ENCODE assay signal across 13 mouse cellular contexts in the genomic region with DNA sequence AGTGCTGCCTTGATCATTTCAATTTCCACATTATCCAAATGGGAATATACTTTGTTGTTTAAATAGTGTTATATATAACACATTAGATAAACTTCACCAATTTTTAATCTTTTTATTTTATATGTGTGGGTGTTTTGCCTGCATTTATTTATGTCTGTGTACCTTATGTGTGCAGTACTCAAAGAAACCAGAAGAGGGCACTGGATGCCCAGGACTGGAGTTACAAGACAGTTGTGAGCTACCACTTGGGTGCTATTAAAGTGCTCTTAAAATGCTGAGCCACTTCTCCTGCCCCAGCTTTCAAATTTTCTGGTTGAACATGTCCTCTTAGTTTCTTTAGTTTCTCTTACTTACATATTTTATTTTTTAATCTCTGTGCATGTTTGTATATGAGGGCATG. TPM values are rescaled to one million over a fixed set of nuclear protein-coding genes. Genes with fewer than 3 reads are reported as not detected.
A peak's percentile ranks its signal among the peaks of the same experiment; 100 is the strongest.
DNase-seq lines count a peak whose midpoint lies in the region; ATAC-seq and TF ChIP-seq lines count a peak whose summit lies in the region.
"Had no signal": no experiment of that assay in that cellular context is flagged by ENCODE, and none has a peak within 500 bp of the region (broad histone marks: within the 10 kb centered on the region; RNA-seq: fewer than 3 reads in every experiment).

No protein-coding gene starts in this region.

- TF ChIP-seq POLR2A in cerebellum, adult 2 months (IDR thresholded peaks at IDR 0.05; ENCODE audit: borderline replicate concordance, insufficient read depth, low read length): no peak

- intact Hi-C loops in left cerebral cortex, adult 2 months (cut with DNase I): no loop called here
- intact Hi-C loops in left cerebral cortex, postnatal 10 days (cut with DNase I): no loop called here

- no peak for DNase-seq in left cerebral cortex, adult 2 months (ENCODE audit: extremely low spot score in 1 of 2, low spot score in 2 of 2)
- DNase-seq in left cerebral cortex, postnatal 10 days (ENCODE audit: extremely low spot score in 1 of 2, low spot score in 2 of 2): no peak
- DNase-seq in NIH3T3 (ENCODE audit: low read depth): peak; percentile 37
- DNase-seq in gastrocnemius, postnatal 10 days: no peak
- DNase-seq in cerebellum, adult 2 months: no peak
- DNase-seq: gastrocnemius, postnatal 25 days; kidney, adult 11 months had no signal

- ATAC-seq in megakaryocyte progenitor cell, adult 5-6 weeks (replicated peaks; ENCODE audit: poor library complexity): peak; percentile 64; the same call in 1 of the 2 replicates
- ATAC-seq: forebrain, embryonic 16.5 days had no signal

- no peak overlapping the region for H3K27ac ChIP-seq in left cerebral cortex, adult 2 months
- H3K27ac ChIP-seq in cerebellum, adult 2 months (ENCODE audit: insufficient read depth, low read length): no peak overlapping the region
- H3K27ac ChIP-seq: hindbrain, embryonic 10.5 days; limb, embryonic 13.5 days had no signal

- H3K9me3 ChIP-seq in E14TG2a.4 (ENCODE audit: low read length): no peaks in the 10 kb centered on the region
- H3K9me3 ChIP-seq: G1E; hindbrain, embryonic 10.5 days; limb, embryonic 13.5 days had no signal

- no peak overlapping the region for H3K4me3 ChIP-seq in left cerebral cortex, adult 2 months
- no peak overlapping the region for H3K4me3 ChIP-seq in E14TG2a.4 (replicated peaks; ENCODE audit: low read length)
- H3K4me3 ChIP-seq in cerebellum, adult 2 months (replicated peaks; ENCODE audit: insufficient read depth, low read depth, low read length): no peak overlapping the region
- H3K4me3 ChIP-seq: hindbrain, embryonic 10.5 days; limb, embryonic 13.5 days had no signal

- no peaks in the 10 kb centered on the region for H3K27me3 ChIP-seq in E14TG2a.4 (ENCODE audit: insufficient read depth, low read length)
- no peaks in the 10 kb centered on the region for H3K27me3 ChIP-seq in cerebellum, adult 2 months (ENCODE audit: control insufficient read depth, insufficient read depth, low read length)
- H3K27me3 ChIP-seq: limb, embryonic 13.5 days had no signal

- 0 out of 2 replicates have a peak, but pooled peaks cover 2% of the 10 kb centered on the region for H3K36me3 ChIP-seq in E14TG2a.4 (ENCODE audit: insufficient read depth, low read length)

- peak; percentile 28 for TF ChIP-seq CTCF in left cerebral cortex, adult 2 months (IDR thresholded peaks at IDR 0.05)
- peak; percentile 83 for TF ChIP-seq CTCF in E14TG2a.4 (conservative IDR thresholded peaks at IDR 0.05; ENCODE audit: low read length)
- TF ChIP-seq CTCF in cerebellum, adult 2 months (IDR thresholded peaks at IDR 0.05; ENCODE audit: borderline replicate concordance, insufficient read depth, low read depth, low read length): no peak

- H3K4me1 ChIP-seq in E14TG2a.4 (replicated peaks; ENCODE audit: low read depth, low read length): no peaks in the 10 kb centered on the region
- H3K4me1 ChIP-seq in cerebellum, adult 2 months (ENCODE audit: control insufficient read depth, insufficient read depth, low read length): no peaks in the 10 kb centered on the region
- H3K4me1 ChIP-seq: hindbrain, embryonic 10.5 days; limb, embryonic 13.5 days had no signal

RNA-seq across cellular contexts. Expression of gene Spata7, which starts 16.9 kb away (rescaled TPM):
- 10 to 100 TPM; 34.3 to 39.7 TPM for total RNA-seq in left cerebral cortex, adult 2 months (2021)
- total RNA-seq in left cerebral cortex, postnatal 10 days (2021): 10 to 100 TPM; 37.9 to 38.5 TPM
- total RNA-seq in megakaryocyte progenitor cell, adult 5-6 weeks (2015): 7.0 and 9.5 TPM in 2 replicates
- 5.7 and 6.6 TPM in 2 replicates for total RNA-seq in megakaryocyte progenitor cell, adult 5-6 weeks (2017)
- total RNA-seq in gastrocnemius, postnatal 10 days (2021): 1 to 10 TPM; 3.9 to 5.3 TPM
- polyA plus RNA-seq in cerebellum, adult 2 months (2012; rRNA removed): 24.2 and 26.9 TPM in 2 replicates
